Mouse (Mus musculus) ES-CJ7 (cell line): ENCODE measurements at regions not wholly inside any gene's neighbourhood (a gene's known extent, or its start where the extent isn't known, plus 50 kb on each side); places are given as distances from the start of the nearest gene placed in this dataset.

Source experiments
- DNase-seq: peaks from one replicate; pipeline ENCODE4 v3.0.0; 2011; ENCODE audit warnings: low read depth, low spot score

DNA sequence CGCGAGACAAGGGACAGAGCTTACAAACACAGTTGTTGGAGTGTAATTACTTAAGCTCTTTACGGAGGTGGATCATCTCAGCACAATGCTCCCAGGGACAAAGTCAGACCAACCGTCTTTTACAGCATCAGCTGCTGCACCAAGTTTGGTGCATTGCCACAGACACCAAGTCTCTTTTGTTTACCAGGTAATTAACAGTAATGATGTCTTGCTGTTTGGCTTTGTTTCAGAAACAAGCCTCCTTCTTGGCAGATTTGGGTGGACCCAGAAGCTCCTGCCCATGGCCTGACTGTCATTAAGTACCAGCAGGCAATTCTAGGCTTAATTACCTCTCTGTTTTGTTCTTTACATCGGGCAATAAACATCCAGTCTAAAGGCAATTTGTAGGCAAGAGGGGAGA is 572.0 kb upstream of the Itga1 start:
- no peak for DNase-seq

DNA sequence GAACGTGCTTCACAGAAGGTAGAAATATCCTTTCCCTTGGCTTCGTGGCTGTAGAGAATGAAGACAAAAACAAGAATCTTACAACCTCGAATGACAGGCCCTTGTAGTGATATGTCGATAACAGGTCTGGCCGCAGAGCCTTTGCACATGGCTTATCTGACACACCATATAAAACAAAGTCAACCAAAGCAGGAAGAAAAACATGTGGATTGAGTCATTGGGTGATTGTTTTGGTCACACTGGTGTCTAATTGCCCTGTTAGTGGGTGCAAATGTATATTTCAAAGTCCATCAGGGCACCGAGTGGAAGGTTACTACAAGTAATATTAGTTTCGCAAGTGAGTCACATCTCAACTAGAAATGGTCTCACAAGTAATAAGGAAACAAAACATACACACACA is 569.9 kb upstream of the Itga1 start:
- DNase-seq, result no peak

DNA sequence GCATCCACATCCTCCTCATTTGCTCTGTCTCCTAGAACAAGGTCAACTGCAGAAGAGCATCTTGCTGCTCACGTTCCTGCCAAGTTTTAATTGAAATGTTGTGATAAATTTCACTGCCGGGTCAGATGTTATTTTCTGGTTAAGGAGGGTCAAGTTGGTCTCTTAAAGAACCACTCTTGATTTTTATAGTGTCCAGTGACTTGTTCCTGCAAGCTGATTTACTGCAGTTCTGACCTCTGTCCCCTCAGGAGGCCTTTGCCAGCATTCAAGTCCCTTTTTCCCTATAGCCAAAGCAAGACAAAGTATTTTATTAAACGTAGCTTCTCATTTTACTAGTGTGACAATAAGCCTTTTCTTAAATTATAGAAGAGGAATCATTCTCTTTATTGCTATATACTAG is 567.8 kb upstream of the Itga1 start:
- no peak for DNase-seq

DNA sequence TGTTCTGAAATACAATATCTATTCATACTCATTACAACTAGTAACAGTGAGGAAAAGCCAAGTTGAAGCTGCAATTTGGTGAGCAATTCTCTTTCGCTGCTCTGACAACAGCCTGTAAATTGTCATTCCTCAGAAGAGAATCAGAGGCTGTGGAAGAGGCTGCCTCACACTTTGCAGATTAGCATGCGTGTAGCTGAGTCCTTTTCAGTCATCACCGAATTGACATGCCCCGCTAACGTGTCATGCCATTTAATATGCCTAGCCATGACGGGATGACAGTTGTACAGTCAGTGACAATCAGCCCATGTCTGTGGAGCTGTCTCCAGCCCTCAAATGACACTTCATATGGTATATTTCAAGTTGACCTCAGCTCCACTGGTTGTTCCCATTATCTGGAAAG is 553.4 kb upstream of the Itga1 start:
- no peak for DNase-seq

DNA sequence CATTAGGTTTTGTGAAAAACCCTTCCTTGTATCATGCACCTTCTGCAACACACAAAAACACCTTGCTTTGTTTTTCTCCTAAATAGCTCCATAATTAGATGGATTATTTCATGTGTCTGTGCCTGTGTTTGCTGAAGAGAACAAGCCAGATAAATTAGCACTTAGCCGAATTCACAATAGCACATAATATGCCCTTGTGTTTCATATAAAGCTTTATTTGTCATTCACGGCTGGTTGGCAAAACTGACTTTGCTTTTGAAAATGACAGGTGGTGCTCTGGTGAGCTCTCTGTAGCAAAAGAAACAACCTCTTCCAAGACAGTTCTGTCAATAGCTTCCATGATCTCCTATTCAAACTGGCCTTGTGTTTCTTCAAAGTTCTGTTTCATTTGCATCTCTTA is 551.2 kb upstream of the Itga1 start:
- no peak for DNase-seq

DNA sequence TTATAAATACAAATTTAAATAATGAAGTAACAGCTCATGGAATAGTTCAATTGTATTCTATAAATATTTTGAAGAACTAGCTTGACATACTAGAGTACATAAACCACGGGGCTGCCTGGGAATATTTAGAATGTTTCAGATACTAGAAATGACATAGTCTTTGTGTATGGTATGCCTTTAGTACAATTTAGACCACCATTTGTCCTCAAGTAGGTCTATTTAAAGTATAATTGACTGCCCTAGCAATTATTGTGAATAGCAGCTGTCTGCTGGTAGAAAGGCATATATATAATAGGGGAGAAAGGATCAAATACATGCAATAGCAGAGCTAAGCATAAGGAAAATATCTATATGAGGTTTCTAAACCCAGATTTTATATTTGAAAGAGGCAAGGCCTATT is 550.6 kb upstream of the Itga1 start:
- no peak for DNase-seq

DNA sequence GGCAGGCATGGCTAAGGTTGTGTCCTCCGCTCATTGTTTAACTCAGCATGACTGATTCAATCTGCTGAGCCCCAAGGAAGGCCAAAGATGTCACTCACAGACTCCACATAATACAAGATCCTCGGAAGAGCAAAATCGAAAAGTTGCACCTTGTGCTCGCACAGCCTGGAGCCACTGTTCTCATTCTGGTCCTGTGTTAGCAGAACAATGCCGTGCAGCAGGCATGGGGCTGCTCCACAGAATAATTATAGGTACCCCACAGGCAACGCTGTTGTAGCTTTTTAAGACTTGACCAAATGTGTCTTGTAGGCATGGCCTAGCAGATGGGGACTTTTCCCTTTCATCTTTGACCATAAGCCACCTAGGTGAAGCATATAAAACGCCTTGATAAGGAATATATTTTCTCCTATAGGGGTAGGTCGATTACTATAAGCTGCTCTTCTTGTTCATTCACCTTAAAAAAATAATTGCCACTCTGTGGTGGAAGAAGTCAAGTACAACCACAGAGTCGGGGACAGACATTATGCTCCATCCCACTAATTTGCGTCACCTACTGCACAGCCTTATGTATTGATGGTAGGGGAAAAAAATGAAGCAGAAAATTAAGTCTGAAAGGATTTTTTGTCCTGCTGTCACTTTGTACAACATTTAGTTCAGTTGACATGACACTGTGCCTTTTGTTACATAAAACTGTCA is 529.8 kb upstream of the Itga1 start:
- DNase-seq, result no peak

DNA sequence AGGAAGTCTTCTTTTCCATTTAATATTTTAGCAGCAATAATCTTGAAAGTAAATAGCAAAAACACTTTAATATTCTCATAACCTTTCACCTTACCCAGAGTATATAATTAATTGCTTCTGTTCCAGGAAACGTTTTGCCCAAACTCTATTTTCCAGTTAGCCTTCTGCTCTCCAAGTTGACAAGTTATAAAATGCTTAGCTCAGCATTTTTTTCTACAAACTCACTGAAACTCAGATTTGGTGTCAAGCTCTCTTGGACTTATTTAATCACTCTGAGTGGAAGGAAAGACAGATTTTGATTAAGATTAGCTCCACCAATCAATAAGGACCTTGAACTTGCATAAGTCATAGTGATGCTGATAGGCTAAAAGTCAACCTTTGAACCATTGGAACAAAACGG is 528.8 kb upstream of the Itga1 start:
- DNase-seq, result no peak

DNA sequence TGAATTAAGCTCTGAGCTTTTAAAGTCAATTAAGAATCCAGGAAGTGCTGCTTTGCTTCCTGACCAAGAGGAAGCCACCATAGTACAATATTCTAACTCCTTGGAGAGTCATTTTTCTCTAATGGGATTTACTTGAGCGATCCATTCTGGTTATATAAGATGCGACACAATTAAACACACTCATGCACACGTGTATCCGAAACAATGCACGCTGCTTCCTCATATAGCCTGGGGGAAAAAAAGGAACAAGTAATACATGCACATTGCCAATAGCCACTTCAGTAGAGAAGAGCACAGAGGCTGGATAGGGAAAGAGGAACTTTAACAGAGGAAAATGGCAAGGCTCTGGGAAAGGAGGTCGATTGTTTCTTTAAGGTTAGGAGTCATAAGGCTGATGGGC is 511.4 kb upstream of the Itga1 start:
- DNase-seq, result no peak

DNA sequence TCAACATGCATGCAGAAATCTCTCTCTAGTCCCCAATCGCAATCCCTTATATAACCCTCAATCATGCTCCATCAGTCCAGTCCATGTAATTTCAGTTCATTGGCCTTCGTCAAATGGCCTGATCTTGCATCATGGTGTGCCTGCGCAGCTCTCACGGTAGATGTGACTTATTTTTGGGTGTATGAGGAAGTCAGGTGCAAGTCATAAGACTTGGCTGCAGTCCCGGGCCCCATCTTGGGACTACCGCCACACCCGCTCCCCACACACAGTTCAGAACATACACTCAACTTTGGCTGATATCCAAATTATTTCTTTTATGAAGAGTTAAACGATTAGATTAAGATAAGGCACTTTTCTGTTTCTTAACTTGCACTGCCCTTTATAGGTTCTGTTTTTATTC is 504.7 kb upstream of the Itga1 start:
- DNase-seq, result no peak

DNA sequence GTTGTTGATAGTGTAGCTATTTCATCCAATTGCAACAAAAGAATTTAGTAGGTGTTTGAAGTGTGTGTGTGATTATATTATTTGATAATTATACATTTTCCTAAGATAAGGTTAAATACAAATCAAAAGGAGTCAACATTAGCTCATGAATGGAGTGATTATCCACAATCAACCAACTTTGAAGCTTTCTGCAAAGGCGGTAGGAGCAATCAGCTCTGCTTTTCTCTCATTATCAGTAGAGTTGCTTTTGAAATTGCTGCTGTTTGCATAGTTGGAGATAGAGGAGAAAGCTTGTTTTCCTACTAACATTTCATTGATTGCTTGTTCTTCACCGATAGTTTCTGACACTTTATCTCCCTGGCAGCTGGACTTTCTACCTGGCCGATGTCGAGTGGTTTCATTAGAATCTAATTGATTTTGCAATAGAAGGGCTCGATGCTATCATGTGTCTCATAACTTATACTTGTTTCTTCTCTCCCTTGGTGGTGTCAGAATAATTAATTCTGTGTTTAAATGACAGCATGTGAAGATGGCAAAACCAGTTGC is 493.4 kb upstream of the Itga1 start:
- DNase-seq, result no peak

DNA sequence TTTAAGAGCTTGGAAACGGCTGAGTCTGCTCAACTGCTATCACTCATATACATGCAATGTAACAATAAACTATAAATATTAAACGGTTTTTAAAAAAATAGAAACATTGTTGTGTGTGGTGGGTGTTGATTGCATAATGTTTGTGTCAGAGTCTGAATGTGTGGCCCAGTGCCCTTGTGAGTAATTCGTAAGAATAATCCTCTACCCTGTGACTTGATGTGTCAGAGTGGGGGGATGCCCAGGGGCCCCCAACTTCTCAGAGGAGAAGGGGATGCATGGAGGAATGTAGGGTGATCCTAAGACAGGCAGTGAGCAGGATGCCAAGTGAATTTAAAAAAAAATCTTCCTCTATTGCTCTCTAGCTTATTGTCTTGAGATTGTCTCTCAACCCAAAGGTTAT is 474.2 kb upstream of the Itga1 start:
- no peak for DNase-seq

DNA sequence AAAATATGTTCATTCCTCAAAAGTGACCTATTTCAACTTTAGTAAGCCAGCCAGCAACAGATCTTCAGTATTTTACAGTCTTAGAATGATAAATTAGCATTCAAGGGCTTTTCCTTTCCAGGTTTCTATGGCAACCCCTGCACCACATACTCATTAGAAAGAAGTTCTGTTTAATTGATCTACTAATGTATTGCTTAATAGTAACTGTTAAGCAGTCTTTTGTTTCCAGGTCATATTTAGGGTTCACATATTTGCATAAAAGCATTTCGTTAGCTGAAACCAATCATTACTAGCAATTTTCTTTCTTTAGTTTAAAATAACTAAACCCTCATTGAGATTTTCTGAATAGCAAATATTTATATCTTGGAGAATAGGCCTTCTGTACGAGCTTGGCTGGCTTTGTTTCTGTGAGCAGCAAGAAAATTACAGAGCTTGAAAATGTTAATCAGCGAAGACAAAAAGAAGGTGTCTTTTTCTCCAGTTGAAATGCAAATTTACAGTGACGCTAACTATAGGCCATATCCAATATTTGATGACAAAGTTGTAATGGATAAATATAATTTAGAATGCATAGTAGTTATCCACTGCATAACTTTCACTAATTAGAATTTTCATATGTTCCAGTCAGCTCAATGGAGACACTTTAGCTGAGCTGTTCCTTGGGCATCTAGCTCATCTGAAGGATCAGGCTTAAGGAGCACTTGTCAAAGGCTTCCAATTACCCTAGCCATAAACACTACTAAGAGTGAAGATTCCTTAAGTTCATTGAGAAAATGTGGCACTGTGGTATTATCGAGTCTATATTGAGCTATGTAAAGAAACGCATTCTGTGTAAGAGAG is 473.5 kb upstream of the Itga1 start:
- DNase-seq, result no peak

DNA sequence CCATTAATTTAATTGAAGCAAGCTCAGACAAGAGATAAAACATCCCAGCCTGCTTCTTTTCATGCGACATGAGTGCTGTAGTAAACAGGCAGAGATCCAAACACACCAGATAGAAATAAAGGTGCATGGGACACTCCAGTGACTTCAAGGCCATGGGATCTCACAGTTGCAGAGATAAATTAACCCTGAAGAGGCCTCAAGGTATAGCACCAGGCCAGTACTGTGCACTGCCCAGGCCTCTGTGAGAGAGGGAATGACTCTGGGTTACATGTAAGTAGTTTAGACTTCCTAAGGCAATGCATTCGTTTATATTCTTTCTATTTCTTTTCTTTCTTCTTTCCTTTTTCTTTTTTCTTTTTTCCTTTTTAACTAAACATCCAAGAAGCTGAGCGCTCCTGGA is 439.4 kb upstream of the Itga1 start:
- no peak for DNase-seq

DNA sequence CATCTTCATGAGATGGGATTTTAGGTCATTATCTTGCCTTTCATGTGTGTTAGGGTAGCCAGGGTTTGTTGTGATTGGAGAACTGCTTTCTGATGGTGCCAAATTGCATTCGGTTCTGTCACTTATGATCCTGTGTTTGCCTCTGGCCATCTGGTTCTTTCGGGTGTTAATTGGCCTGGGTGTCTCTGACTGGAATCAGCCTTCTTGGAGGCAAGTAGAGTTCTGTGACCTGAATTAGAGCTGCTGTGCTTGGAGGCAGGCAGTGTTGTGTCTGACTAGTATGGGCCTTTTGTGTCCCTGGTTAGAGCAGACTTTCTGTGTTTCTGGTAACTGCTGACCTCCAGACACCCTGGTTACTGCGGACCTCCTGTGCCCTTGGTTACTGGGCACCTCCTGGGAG is 434.1 kb upstream of the Itga1 start:
- DNase-seq, result no peak

DNA sequence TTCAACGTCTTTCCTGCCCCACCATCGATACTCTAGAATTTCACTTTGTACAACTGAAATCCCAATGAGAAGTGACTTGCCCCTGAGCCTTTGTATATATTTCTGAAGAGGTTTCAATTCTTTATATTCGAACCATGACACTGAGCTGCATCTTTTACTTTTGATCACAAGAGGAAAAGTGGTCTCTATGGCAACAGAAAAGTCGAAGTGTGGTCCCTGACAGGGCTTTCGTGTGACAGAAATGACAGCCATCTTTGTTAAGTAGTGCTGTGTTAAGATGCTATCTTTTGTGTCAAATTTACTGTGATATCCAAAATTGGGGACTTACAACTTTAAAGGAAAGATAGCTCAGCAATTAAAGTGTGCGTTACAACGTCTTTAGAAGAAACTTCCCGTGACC is 412.1 kb upstream of the Itga1 start:
- DNase-seq, result no peak

DNA sequence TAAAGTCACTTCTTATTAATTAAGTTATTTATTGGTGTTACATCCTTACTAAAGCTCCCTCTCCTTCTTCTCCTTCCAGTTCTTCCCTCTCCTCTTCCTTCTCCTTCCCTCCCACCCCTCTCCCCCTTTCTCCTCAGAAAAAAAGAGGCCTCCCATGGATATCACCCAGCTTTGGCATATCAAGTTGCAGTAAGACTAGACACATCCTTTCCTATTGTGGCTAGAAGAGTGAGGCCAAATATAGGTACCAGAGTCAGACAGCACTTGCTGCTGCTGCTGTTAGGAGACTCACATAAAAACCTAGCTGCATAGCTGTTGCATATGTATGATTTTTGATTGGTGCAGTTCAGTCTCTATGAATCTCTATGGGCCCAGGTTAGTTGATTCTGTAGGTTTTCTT is 410.4 kb upstream of the Itga1 start:
- no peak for DNase-seq

DNA sequence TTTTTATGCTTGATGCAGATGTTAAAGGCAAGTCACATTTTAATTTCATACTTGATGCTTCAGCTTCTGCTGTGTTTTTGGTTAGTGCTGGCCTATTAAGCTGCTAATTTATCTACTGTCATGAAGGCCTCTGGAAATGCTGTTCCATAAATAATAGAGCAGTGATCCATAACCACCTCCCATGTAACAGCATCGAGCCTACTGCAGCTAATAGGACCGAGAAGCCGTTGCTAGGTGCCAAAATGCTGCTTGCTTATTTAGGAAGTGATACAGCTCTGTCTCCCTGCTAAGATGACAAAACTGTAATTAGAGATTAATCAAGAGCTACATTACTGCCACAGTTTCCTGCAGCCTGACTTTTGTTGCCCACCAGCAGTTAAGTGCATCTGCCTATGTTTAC is 406.9 kb upstream of the Itga1 start:
- DNase-seq, result no peak

DNA sequence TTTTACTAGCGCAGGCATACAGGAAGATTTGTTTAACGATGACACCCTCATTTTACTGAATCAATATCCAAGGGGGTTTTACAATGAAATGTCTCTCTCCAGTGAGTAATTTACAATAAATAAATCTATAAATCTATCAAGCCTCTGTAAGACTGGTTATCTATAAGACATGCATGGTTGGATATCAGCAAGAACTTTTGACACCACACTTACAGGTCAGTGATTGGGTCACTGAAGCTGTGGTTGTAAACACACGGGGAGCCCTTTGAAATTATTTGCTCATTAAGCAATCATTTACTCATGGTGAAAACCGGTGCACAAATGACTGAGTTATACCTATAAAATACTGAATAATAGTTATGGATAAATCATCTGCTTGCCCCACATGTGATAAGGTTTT is 392.6 kb upstream of the Itga1 start:
- no peak for DNase-seq

DNA sequence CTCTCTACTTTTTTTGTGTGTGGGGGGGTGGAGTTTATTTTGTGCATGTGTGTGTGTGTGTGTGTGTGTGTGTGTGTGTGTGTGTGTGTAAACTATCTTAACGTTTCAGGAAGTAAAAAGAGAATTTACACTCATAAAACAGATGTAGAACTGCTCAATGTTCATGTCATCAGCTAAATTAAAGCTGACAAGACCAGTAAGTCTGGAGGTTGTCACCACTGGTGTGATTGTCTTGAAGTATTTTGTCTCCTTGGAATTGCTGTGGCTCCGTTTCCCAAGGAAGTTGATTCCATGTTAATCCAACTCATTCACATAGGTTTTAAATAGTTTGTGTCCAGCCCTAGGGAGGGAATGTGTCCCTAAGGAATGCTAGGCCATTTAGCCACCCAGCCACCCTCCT is 374.1 kb upstream of the Itga1 start:
- no peak for DNase-seq

DNA sequence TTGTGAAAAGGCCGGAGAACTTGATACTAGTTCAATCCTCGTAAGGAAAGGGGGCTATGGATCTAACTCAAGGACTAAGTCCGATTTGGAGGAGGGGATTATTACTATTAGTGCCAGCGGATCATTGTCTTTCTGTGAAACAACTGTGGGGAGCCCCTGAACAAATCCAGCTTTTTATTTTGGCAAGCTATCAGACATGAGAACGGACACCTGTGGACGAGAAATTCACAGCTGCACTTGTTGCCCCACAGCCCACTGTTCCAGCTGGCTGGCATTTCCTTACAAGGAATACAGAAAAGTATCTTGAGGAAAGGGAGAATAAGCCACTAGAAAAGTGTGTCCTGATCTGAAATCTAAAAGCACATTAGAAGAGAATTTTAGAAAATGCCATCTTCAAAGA is 363.9 kb upstream of the Itga1 start:
- DNase-seq, result no peak

DNA sequence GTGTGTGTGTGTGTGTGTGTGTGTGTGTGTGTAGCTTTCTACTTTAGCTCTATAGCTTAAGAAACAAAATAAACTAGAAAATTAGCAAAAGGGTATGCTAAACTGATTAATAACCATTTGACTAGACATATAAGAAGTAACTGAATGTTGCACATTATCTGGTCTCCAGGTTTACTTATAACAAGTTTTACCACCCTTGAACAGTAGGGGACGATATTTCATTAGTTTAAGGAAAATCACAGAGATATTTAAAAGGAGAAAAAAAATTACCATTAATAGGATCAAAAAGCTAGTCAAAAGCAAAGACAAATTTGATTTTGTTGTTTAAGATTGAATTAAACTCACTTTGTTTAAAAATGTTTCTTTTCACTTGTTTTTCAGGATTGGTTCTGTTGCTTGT is 349.5 kb upstream of the Itga1 start:
- no peak for DNase-seq
